Mouse (Mus musculus) forebrain, embryonic 10.5 days (tissue): ENCODE measurements around the gene Lrpprc. TPM values are rescaled to one million over a fixed set of nuclear protein-coding genes. Genes with fewer than 3 reads are reported as not detected.

Experiments
- DNase-seq: peaks from one replicate; pipeline ENCODE4 v3.0.0-alpha.2; 2017; ENCODE audit warnings: low spot score; ENCODE audit errors: extremely low spot score
- H3K27ac ChIP-seq: fragments of 300-500 bp; sonication (generic); 2 replicates; pipeline ENCODE4 v1.5.1; 2016; ENCODE audit warnings: mild to moderate bottlenecking
- H3K27me3 ChIP-seq: fragments of 300-500 bp; sonication (generic); 2 replicates; pipeline ENCODE4 v1.6.1; 2016; ENCODE audit warnings: mild to moderate bottlenecking; ENCODE audit not compliant: poor library complexity, severe bottlenecking
- H3K36me3 ChIP-seq: fragments of 300-500 bp; sonication (generic); replicated peaks from 2 replicates; pipeline ENCODE4 v1.6.1; 2016; ENCODE audit warnings: mild to moderate bottlenecking, moderate library complexity
- H3K4me1 ChIP-seq: fragments of 300-500 bp; sonication (generic); 2 replicates; pipeline ENCODE4 v1.6.1; 2016
- H3K4me3 ChIP-seq: fragments of 300-500 bp; sonication (generic); 2 replicates; pipeline ENCODE4 v1.5.1; 2016; ENCODE audit warnings: mild to moderate bottlenecking, moderate library complexity
- H3K9me3 ChIP-seq: fragments of 300-500 bp; sonication (generic); 2 replicates; pipeline ENCODE4 v1.6.1; 2016; ENCODE audit warnings: mild to moderate bottlenecking, moderate library complexity
- WGBS: fragments of 180-500 bp; shearing (Covaris S2); methylation state at CpG from one replicate; pipeline ENCODE4 v1.1.7; 2016; 5-methylcytosine and 5-hydroxymethylcytosine counted together
- polyA plus RNA-seq: library from polyadenylated mRNA; unstranded; fragments of >200 nt; fragmentation: Nextera tagmentation; extraction: Ambion mirVana; gene quantifications from 2 replicates; pipeline ENCODE4 v1.2.1, GENCODE M21; 2016

Lrpprc gene
- polyA plus RNA-seq, 1 experiment from 2014 or later = 52.5 TPM

- no peaks in the 10 kb centered on the region for H3K27me3 ChIP-seq
- H3K4me3 ChIP-seq = no peak overlapping the region
- no peak overlapping the region for H3K27ac ChIP-seq
- H3K4me1 ChIP-seq = peaks cover 4% of the 10 kb centered on the region
- 87% methylated on average over 5 of the region's 5 CpGs for whole genome bisulfite sequencing
- no peaks in the 10 kb centered on the region for H3K9me3 ChIP-seq
- peaks cover 54% of the 10 kb centered on the region for H3K36me3 ChIP-seq
- DNase-seq = no peak
Measured at GRCm38 (mm10) chr17:84753489-84753888, 37.1 kb downstream of the Lrpprc start.

GRCm38 (mm10) chr17:84752286-84752685, 38.3 kb downstream of the Lrpprc start:
- DNase-seq = no peak
- H3K27me3 ChIP-seq = no peaks in the 10 kb centered on the region
- H3K4me3 ChIP-seq = no peak overlapping the region
- 92% methylated on average over 2 of the region's 2 CpGs for WGBS
- no peaks in the 10 kb centered on the region for H3K9me3 ChIP-seq
- H3K36me3 ChIP-seq = peaks cover 54% of the 10 kb centered on the region
- H3K4me1 ChIP-seq = no peaks in the 10 kb centered on the region
- no peak overlapping the region for H3K27ac ChIP-seq

GRCm38 (mm10) chr17:84751630-84752191, 38.9 kb downstream of the Lrpprc start:
- DNase-seq = no peak
- Histone ChIP-seq H3K9me3 (no peaks in the 10 kb centered on the region), H3K36me3 (peaks cover 56% of the 10 kb centered on the region), H3K27ac (no peak overlapping the region), H3K4me3 (no peak overlapping the region), H3K27me3 (no peaks in the 10 kb centered on the region), H3K4me1 (no peaks in the 10 kb centered on the region)
- 91% methylated on average over 8 of the region's 8 CpGs for WGBS

GRCm38 (mm10) chr17:84750130-84750529, 40.5 kb downstream of the Lrpprc start:
- peaks cover 56% of the 10 kb centered on the region for H3K36me3 ChIP-seq
- DNase-seq = no peak
- H3K4me1 ChIP-seq = no peaks in the 10 kb centered on the region
- H3K27me3 ChIP-seq = no peaks in the 10 kb centered on the region
- WGBS = 87% methylated on average over 4 of the region's 4 CpGs
- H3K4me3 ChIP-seq = no peak overlapping the region
- no peaks in the 10 kb centered on the region for H3K9me3 ChIP-seq
- no peak overlapping the region for H3K27ac ChIP-seq

- H3K36me3 ChIP-seq = peaks cover 56% of the 10 kb centered on the region
- 89% methylated on average over 8 of the region's 8 CpGs for WGBS
- H3K27ac ChIP-seq = no peak overlapping the region
- no peaks in the 10 kb centered on the region for H3K27me3 ChIP-seq
- H3K4me1 ChIP-seq = no peaks in the 10 kb centered on the region
- no peak overlapping the region for H3K4me3 ChIP-seq
- no peak for DNase-seq
- H3K9me3 ChIP-seq = no peaks in the 10 kb centered on the region
Measured at GRCm38 (mm10) chr17:84749297-84749696, 41.3 kb downstream of the Lrpprc start.

- peaks cover 52% of the 10 kb centered on the region for H3K36me3 ChIP-seq
- no peak overlapping the region for H3K4me3 ChIP-seq
- H3K4me1 ChIP-seq = peaks cover 4% of the 10 kb centered on the region; the same call in 1 of the 2 replicates
- WGBS = 94% methylated on average over 9 of the region's 9 CpGs
- no peaks in the 10 kb centered on the region for H3K9me3 ChIP-seq
- H3K27me3 ChIP-seq = no peaks in the 10 kb centered on the region
- no peak for DNase-seq
- no peak overlapping the region for H3K27ac ChIP-seq
Measured at GRCm38 (mm10) chr17:84748152-84748682, 42.4 kb downstream of the Lrpprc start.

GRCm38 (mm10) chr17:84747212-84747611, 43.4 kb downstream of the Lrpprc start:
- Histone ChIP-seq H3K4me1 (peaks cover 6% of the 10 kb centered on the region; the same call in 1 of the 2 replicates), H3K27ac (no peak overlapping the region), H3K4me3 (no peak overlapping the region), H3K36me3 (peaks cover 46% of the 10 kb centered on the region), H3K9me3 (no peaks in the 10 kb centered on the region), H3K27me3 (no peaks in the 10 kb centered on the region)
- 86% methylated on average over 6 of the region's 6 CpGs for WGBS
- DNase-seq = no peak

- no peak overlapping the region for H3K4me3 ChIP-seq
- peaks cover 29% of the 10 kb centered on the region for H3K36me3 ChIP-seq
- no peaks in the 10 kb centered on the region for H3K27me3 ChIP-seq
- no peaks in the 10 kb centered on the region for H3K9me3 ChIP-seq
- DNase-seq = no peak
- H3K4me1 ChIP-seq = peaks cover 6% of the 10 kb centered on the region; the same call in 1 of the 2 replicates
- 83% methylated on average over 9 of the region's 9 CpGs for WGBS
- no peak overlapping the region for H3K27ac ChIP-seq
Measured at GRCm38 (mm10) chr17:84745001-84745400, 45.6 kb downstream of the Lrpprc start.

- WGBS = 79% methylated on average over 4 of the region's 4 CpGs
- H3K9me3 ChIP-seq = no peaks in the 10 kb centered on the region
- peaks cover 23% of the 10 kb centered on the region for H3K36me3 ChIP-seq
- H3K27ac ChIP-seq = no peak overlapping the region
- peaks cover 6% of the 10 kb centered on the region; the same call in 1 of the 2 replicates for H3K4me1 ChIP-seq
- no peak overlapping the region for H3K4me3 ChIP-seq
- no peak for DNase-seq
- H3K27me3 ChIP-seq = no peaks in the 10 kb centered on the region
Measured at GRCm38 (mm10) chr17:84744256-84744655, 46.3 kb downstream of the Lrpprc start.

GRCm38 (mm10) chr17:84738073-84738797, 52.4 kb downstream of the Lrpprc start:
- DNase-seq = no peak
- Histone ChIP-seq H3K27me3 (no peaks in the 10 kb centered on the region), H3K9me3 (no peaks in the 10 kb centered on the region), H3K36me3 (peaks cover 38% of the 10 kb centered on the region), H3K27ac (peak overlapping the region; percentile 48), H3K4me3 (no peak overlapping the region), H3K4me1 (peaks cover 14% of the 10 kb centered on the region)
- 69% methylated on average over 9 of the region's 9 CpGs for WGBS

- WGBS = 67% methylated on average over 9 of the region's 9 CpGs
- no peak for DNase-seq
- H3K9me3 ChIP-seq = no peaks in the 10 kb centered on the region
Measured at GRCm38 (mm10) chr17:84736719-84737118, 53.9 kb downstream of the Lrpprc start.

GRCm38 (mm10) chr17:84732612-84733011, 58.0 kb downstream of the Lrpprc start:
- no peaks in the 10 kb centered on the region for H3K4me1 ChIP-seq
- peaks cover 59% of the 10 kb centered on the region for H3K36me3 ChIP-seq
- WGBS = 95% methylated on average over 8 of the region's 8 CpGs
- DNase-seq = no peak
- no peak overlapping the region for H3K27ac ChIP-seq
- no peaks in the 10 kb centered on the region for H3K27me3 ChIP-seq
- H3K4me3 ChIP-seq = no peak overlapping the region
- no peaks in the 10 kb centered on the region for H3K9me3 ChIP-seq

More at GRCm38 (mm10) chr17:84736719-84737118, 53.9 kb downstream of the Lrpprc start:
- Histone ChIP-seq H3K36me3 (peaks cover 41% of the 10 kb centered on the region), H3K27ac (peak overlapping the region; percentile 53; the same call in 1 of the 2 replicates), H3K27me3 (no peaks in the 10 kb centered on the region), H3K4me1 (peaks cover 13% of the 10 kb centered on the region), H3K4me3 (no peak overlapping the region)

GRCm38 (mm10) chr17:84731361-84731760, 59.2 kb downstream of the Lrpprc start:
- 90% methylated on average over 12 of the region's 12 CpGs for WGBS
- Histone ChIP-seq H3K4me3 (no peak overlapping the region), H3K27me3 (no peaks in the 10 kb centered on the region), H3K4me1 (no peaks in the 10 kb centered on the region), H3K27ac (no peak overlapping the region), H3K36me3 (peaks cover 57% of the 10 kb centered on the region), H3K9me3 (no peaks in the 10 kb centered on the region)
- DNase-seq = no peak
